Mouse (Mus musculus) limb, embryonic 15.5 days (tissue): ENCODE data around the gene Meioc. TPM values are rescaled to one million over a fixed set of nuclear protein-coding genes. Genes with fewer than 3 reads are reported as not detected.

Experiments used
- microRNA-seq: library from miRNA; unstranded; fragments of <30 nt; microRNA quantifications from one replicate; pipeline ENCODE4, GENCODE M21; 2016
- polyA plus RNA-seq: library from polyadenylated mRNA; unstranded; fragments of >200 nt; fragmentation: Nextera tagmentation; extraction: Ambion mirVana; gene quantifications from 2 replicates; pipeline ENCODE4 v1.2.1, GENCODE M21; 2015

Meioc gene
- polyA plus RNA-seq, 1 experiment from 2014 or later: 0.90 TPM

Small RNA genes within 50 kb of the gene (microRNA-seq; reads per million reads assigned to microRNA genes)
- not detected for gene Gm22920

Other genes starting within 250 kb of the Meioc start
- gene Grn, start 233.4 kb upstream of the Meioc start, polyA plus RNA-seq: 192 and 215 TPM in 2 replicates
- gene Fam171a2, start 216.0 kb upstream of the Meioc start, polyA plus RNA-seq: 4.9 and 5.7 TPM in 2 replicates
- gene Itga2b, start 193.6 kb upstream of the Meioc start, polyA plus RNA-seq: 6.6 and 6.9 TPM in 2 replicates
- gene Gpatch8, start 107.3 kb upstream of the Meioc start, polyA plus RNA-seq: 46.2 and 56.5 TPM in 2 replicates
- gene Gm11627, start 84.3 kb upstream of the Meioc start, polyA plus RNA-seq: 10.7 and 11.3 TPM in 2 replicates
- 41.0 and 48.5 TPM in 2 replicates for gene Fzd2, start 59.3 kb upstream of the Meioc start, polyA plus RNA-seq
- gene Ccdc43, start 34.1 kb downstream of the Meioc start, polyA plus RNA-seq: 40.7 and 46.7 TPM in 2 replicates
- 5.1 and 6.0 TPM in 2 replicates for gene Adam11, start 97.7 kb downstream of the Meioc start, polyA plus RNA-seq
- 46.3 and 57.6 TPM in 2 replicates for gene Gjc1, start 156.0 kb downstream of the Meioc start, polyA plus RNA-seq
- gene Higd1b, start 172.1 kb downstream of the Meioc start, polyA plus RNA-seq: 0.84 and 1.6 TPM in 2 replicates
- gene Eftud2, start 217.3 kb downstream of the Meioc start, polyA plus RNA-seq: 141 and 146 TPM in 2 replicates
- gene Ccdc103, start 217.5 kb downstream of the Meioc start, polyA plus RNA-seq: 0.48 and 0.81 TPM in 2 replicates
- not detected in 2 replicates for gene Fam187a, start 221.5 kb downstream of the Meioc start, polyA plus RNA-seq
- 0.28 and 0.65 TPM in 2 replicates for gene Gfap, start 237.2 kb downstream of the Meioc start, polyA plus RNA-seq